Mouse (Mus musculus) midbrain, embryonic 16.5 days (tissue): ENCODE measurements at regions not wholly inside any gene's neighbourhood (a gene's known extent, or its start where the extent isn't known, plus 50 kb on each side); places are given as distances from the start of the nearest gene placed in this dataset.
A peak's percentile ranks its signal among the peaks of the same experiment; 100 is the strongest.

ENCODE experiments used
- ATAC-seq: fragments of 200-750 bp; cut with Nextera tagmentation; 2 replicates; pipeline ENCODE4 v1.8.0; 2017; ENCODE audit warnings: moderate TSS enrichment
- H3K27ac ChIP-seq: fragments of 300-500 bp; sonication (generic); 2 replicates; pipeline ENCODE4 v1.5.1; 2014; ENCODE audit warnings: mild to moderate bottlenecking, low read length, mixed read lengths
- H3K27me3 ChIP-seq: fragments of 300-500 bp; sonication (generic); 2 replicates; pipeline ENCODE4 v1.6.1; 2014; ENCODE audit warnings: low read depth, low read length, mixed read lengths; ENCODE audit not compliant: control insufficient read depth, insufficient read depth
- H3K36me3 ChIP-seq: fragments of 300-500 bp; sonication (generic); 2 replicates; pipeline ENCODE4 v1.6.1; 2014; ENCODE audit warnings: mild to moderate bottlenecking, low read length, moderate library complexity, mixed read lengths; ENCODE audit not compliant: control insufficient read depth, insufficient read depth
- H3K4me1 ChIP-seq: fragments of 300-500 bp; sonication (generic); 2 replicates; pipeline ENCODE4 v1.6.1; 2014; ENCODE audit warnings: mild to moderate bottlenecking, low read length, mixed read lengths; ENCODE audit not compliant: control insufficient read depth, insufficient read depth
- H3K4me2 ChIP-seq: fragments of 300-500 bp; sonication (generic); 2 replicates; pipeline ENCODE4 v1.6.1; 2014; ENCODE audit warnings: mild to moderate bottlenecking, low read length, mixed read lengths
- H3K4me3 ChIP-seq: fragments of 300-500 bp; sonication (generic); 2 replicates; pipeline ENCODE4 v1.5.1; 2014; ENCODE audit warnings: low read depth, mild to moderate bottlenecking, low read length, moderate library complexity, mixed read lengths
- H3K9ac ChIP-seq: fragments of 300-500 bp; sonication (generic); 2 replicates; pipeline ENCODE4 v1.6.1; 2014; ENCODE audit warnings: low read depth, low read length, mixed read lengths
- H3K9me3 ChIP-seq: fragments of 300-500 bp; sonication (generic); replicated peaks from 2 replicates; pipeline ENCODE4 v1.6.1; 2014; ENCODE audit warnings: mild to moderate bottlenecking, low read length, mixed read lengths; ENCODE audit not compliant: control insufficient read depth, poor library complexity, severe bottlenecking
- WGBS: fragments of 180-500 bp; shearing (Covaris S2); extraction: QIAGEN DNeasy Blood & Tissue Kit; methylation state at CpG from one replicate; pipeline ENCODE4 v1.1.7; 2014; 5-methylcytosine and 5-hydroxymethylcytosine counted together

DNA sequence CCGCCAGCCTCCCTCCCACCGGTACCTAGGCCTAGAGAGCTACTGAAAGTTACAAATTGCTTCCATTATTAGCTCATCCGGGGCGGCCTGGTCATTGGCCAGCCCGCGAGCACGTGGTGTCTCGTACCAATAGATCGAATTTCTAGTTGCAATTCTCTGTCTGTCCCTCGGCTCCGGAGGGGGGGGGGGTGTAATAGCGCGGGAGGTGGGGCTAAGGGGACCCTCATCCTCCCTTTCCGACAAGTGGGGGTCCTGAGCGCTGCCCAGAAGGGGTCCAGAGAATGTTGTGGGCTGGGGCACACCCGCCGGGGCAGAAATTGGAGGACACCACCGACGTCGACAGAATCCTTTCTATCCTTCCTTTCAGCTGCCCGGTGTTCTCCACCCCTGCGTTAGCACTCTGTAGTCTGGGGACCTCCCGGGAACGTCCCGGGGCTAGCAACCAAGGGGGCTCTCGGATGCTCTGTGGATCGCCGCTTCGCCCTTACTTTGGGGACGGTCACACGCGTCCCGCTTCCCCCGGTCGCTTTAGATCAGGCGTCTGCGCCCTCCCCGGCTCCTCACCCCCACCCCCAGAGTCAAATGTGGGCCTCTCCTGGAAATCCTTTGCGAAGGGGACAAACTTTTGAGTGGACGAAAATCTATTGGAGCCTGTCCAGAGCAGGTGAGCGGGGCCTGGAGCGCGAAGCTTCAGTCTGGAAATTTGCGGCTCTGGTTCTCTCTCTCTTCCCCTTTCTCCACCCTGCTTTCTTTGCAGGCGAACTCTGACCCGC, 64.6 kb downstream of the Smug1 start:
- Histone ChIP-seq H3K36me3 (no peaks in the 10 kb centered on the region), H3K4me3 (peak overlapping the region; percentile 49), H3K27ac (no peak overlapping the region), H3K27me3 (peaks cover 26% of the 10 kb centered on the region), H3K4me2 (peak overlapping the region; percentile 69), H3K4me1 (peaks cover 9% of the 10 kb centered on the region), H3K9ac (peak overlapping the region; percentile 35), H3K9me3 (no peaks in the 10 kb centered on the region)
- whole genome bisulfite sequencing = 2% methylated on average over 46 of the region's 46 CpGs
- ATAC-seq = no peak

DNA sequence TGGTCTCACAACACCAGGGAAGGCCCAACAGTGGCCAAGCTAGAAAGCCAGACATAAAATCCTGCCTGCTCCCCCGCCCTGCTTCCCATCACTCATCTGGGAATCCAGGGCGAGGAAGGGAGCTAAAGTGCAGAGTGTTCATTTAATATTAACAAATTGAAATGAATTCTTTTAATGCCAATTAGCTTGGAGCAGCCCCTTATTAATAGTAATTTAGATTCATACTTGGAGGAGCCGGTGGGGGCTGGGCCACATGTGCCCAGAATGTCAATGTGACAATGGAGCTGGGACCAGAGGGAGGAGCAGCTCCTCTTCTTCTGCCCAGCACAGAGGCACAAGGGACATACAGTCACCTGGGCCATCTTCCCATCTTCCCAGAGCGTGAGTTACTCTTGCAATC, 66.8 kb downstream of the Smug1 start:
- Histone ChIP-seq H3K4me2 (no peak overlapping the region), H3K4me3 (no peak overlapping the region), H3K9ac (no peak overlapping the region)

DNA sequence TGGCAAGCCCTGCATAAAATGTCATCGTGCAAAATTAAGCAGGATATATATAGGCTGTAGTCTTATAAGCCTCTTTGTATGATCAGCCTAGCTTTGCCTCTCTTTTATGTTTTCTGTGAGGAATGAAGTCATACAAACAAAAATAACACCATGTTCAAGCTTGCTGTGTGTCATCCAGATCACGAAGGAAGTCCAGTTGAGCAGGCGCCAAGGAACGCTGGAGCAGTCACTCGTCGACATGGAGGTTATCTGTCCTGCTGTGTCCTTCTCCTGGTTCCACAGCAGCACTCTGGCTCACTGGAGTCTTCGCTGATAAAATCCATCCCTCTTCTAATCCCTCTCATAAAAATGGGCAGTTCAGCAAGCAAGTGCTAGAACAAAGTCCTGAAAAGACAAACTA, 72.4 kb downstream of the Smug1 start:
- Histone ChIP-seq H3K9ac (no peak overlapping the region), H3K4me2 (no peak overlapping the region), H3K27me3 (peaks cover 37% of the 10 kb centered on the region), H3K4me3 (no peak overlapping the region), H3K36me3 (no peaks in the 10 kb centered on the region), H3K27ac (no peak overlapping the region), H3K4me1 (no peaks in the 10 kb centered on the region; the same call in 1 of the 2 replicates), H3K9me3 (no peaks in the 10 kb centered on the region)
- ATAC-seq = no peak
- 64% methylated on average over 7 of the region's 7 CpGs for WGBS

More for the DNA sequence above, 66.8 kb downstream of the Smug1 start:
- Histone ChIP-seq H3K36me3 (no peaks in the 10 kb centered on the region), H3K4me1 (peaks cover 6% of the 10 kb centered on the region), H3K9me3 (no peaks in the 10 kb centered on the region), H3K27me3 (peaks cover 34% of the 10 kb centered on the region), H3K27ac (no peak overlapping the region)
- ATAC-seq = no peak
- WGBS = 48% methylated on average over 4 of the region's 4 CpGs

DNA sequence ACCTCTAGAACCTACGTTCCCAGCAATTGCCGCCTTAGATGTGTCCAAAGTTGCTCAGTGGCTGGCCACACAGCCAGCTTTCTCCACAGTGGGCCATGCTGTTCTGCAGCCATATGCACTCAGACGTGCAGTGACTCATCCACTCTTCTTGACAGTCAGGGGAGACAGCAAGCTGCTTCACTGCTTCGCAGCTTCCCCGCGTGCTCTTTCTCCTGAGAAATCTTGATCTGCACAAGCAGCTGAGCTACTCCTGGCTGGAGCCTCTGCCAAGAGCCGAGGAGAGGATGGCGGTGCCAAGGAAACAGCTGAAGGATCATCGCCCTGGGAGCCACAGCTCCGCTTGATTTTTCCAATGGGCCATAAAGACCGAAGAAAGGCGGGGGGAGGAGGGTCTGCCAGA, 73.2 kb downstream of the Smug1 start:
- WGBS = 65% methylated on average over 12 of the region's 12 CpGs
- H3K27ac ChIP-seq = no peak overlapping the region
- H3K27me3 ChIP-seq = peaks cover 44% of the 10 kb centered on the region
- no peak overlapping the region for H3K4me3 ChIP-seq
- peak; percentile 39; the same call in 1 of the 2 replicates for ATAC-seq
- H3K9ac ChIP-seq = no peak overlapping the region
- no peaks in the 10 kb centered on the region; the same call in 1 of the 2 replicates for H3K4me1 ChIP-seq
- no peaks in the 10 kb centered on the region for H3K36me3 ChIP-seq
- no peaks in the 10 kb centered on the region for H3K9me3 ChIP-seq
- no peak overlapping the region for H3K4me2 ChIP-seq

DNA sequence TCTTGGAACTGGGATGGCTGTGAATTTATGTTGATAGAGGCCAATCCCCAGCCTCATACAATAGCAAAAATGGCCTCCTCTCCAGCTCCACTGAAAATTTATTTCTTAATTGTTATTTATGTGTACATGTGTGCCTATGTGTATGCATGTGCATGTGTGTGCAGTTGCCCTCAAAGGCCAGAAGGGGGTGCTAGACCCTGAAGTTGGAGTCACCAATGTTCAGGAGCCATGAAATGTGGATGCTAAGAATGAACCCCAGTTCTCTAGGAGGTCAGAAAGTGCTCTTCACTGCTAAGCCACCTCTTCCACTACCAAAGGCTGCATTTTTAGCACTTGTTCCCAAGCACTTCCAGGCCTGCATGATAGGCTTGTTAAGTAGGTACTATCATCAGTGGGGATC, 73.8 kb downstream of the Hoxc4 start:
- no peak for ATAC-seq
- Histone ChIP-seq H3K27me3 (peaks cover 47% of the 10 kb centered on the region), H3K4me2 (no peak overlapping the region)

DNA sequence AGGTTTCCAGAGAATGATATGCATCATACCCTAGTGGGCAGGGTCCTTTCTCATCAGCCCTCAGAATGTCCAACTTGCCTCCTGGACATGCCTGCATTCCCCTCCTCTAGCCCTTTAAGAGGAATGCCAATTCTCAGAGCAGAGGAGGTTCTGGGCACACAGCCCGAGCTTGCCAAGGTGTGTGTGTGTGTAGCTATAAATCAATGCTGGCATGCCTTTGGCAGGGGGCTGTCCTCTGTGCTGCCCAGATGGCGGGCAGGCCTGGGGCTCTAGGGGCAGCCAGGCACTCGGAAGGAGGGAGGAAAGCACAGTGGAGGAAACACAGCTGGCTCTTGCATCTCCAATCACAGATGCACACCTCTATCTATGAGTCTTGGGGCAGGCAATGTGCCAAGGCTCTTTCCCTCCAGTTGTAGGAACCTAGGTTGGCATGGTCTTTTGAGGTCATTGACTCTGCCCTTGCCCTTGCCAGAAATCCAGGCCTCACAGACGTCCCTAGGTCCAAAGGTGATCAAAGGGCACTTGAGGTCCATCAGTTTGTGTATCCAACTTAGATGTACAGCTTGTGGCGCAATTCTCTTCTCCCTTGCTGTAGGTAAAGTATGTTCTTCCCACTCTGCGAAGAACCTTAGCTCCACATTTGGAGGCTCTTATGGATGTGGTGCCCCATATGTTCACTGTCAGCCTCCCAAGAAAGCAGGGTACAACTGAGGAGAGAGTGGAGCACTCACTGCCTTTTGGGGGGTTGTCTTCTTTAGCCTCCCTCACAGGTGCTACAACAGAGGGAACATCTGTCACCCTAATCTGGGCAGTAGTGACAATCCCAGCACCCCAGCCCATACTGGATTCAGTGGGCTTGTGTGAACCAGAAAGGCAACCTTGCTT, 71.8 kb downstream of the Hoxc4 start:
- Histone ChIP-seq H3K9me3 (no peaks in the 10 kb centered on the region), H3K4me3 (no peak overlapping the region), H3K36me3 (no peaks in the 10 kb centered on the region), H3K27ac (no peak overlapping the region), H3K4me1 (peaks cover 16% of the 10 kb centered on the region), H3K9ac (no peak overlapping the region), H3K4me2 (no peak overlapping the region), H3K27me3 (peaks cover 57% of the 10 kb centered on the region)
- ATAC-seq = no peak
- 60% methylated on average over 6 of the region's 6 CpGs for WGBS

More for the DNA sequence above, 73.8 kb downstream of the Hoxc4 start:
- no peak overlapping the region for H3K27ac ChIP-seq
- H3K9ac ChIP-seq = no peak overlapping the region
- H3K4me3 ChIP-seq = no peak overlapping the region
- no peaks in the 10 kb centered on the region for H3K9me3 ChIP-seq
- H3K4me1 ChIP-seq = no peaks in the 10 kb centered on the region; the same call in 1 of the 2 replicates
- H3K36me3 ChIP-seq = no peaks in the 10 kb centered on the region

DNA sequence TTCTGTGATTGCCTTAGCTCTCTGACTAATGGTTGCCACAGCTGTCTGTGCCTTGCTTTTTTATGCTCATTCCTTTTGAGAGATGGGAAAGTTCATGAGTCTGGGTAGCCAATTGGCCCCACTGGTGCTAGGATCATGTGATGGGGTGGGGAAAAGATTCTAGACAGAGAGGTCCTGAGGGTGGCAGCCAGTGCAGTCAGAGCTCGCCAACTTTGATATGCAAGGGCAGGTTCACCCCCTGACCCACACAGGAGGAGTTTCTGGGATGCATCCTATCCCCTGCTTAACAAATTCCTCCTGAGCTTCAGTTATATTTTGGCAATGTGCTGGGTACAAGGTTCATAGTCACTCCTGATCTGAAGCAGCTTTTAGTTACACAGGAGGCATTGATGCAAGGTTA, 71.1 kb downstream of the Hoxc4 start:
- Histone ChIP-seq H3K27ac (no peak overlapping the region), H3K4me1 (peaks cover 16% of the 10 kb centered on the region), H3K9me3 (no peaks in the 10 kb centered on the region), H3K27me3 (peaks cover 60% of the 10 kb centered on the region), H3K9ac (no peak overlapping the region), H3K4me2 (no peak overlapping the region), H3K4me3 (no peak overlapping the region), H3K36me3 (no peaks in the 10 kb centered on the region)
- no peak for ATAC-seq
- 42% methylated on average over 1 of the region's 1 CpGs for WGBS

DNA sequence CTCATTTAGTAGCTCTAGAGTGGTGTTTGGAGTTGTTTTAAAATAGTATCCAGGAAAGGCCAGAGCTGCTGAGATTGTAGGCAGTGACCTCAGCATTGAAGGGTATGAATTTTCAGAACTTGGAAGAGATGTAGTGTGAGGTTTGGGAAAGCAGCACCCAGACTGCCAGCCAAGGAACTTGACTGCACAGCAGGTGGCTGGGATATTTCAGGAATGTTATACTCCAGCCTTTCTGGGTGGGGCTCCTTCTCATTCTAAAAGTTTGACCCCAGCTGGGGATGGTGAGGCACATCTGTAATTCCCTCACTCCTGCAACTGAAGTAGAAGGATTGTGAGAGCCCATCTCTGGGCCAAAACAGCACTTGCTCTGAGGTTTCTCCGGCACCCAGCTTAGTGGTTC, 70.7 kb downstream of the Hoxc4 start:
- H3K4me2 ChIP-seq = no peak overlapping the region
- WGBS = 88% methylated on average over 1 of the region's 1 CpGs
- no peak for ATAC-seq
- H3K36me3 ChIP-seq = no peaks in the 10 kb centered on the region
- peaks cover 16% of the 10 kb centered on the region for H3K4me1 ChIP-seq
- H3K27me3 ChIP-seq = peaks cover 63% of the 10 kb centered on the region
- no peak overlapping the region for H3K9ac ChIP-seq
- no peak overlapping the region for H3K4me3 ChIP-seq
- no peak overlapping the region for H3K27ac ChIP-seq
- H3K9me3 ChIP-seq = no peaks in the 10 kb centered on the region

DNA sequence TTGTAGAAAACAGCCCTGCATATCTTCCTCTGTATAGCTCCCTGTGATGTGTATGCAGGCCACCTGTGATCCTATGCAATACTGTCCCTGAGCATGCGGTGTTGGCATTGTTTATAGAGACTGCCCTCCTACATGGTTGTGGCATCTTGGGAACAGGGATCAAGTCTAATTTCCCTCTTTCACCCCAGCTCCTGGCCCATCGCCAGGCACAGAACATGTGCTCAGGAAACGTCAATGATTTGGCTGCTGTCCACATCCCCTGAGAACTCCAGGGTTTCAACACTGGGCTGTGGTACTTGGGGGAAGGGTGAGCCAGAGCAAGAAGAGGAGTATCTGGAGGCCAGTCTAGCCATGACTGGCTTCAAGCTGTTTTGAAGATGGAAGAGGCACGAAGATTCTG, 68.5 kb downstream of the Hoxc4 start:
- ATAC-seq = peak; percentile 56
- no peak overlapping the region for H3K9ac ChIP-seq
- WGBS = 15% methylated on average over 4 of the region's 4 CpGs
- H3K4me2 ChIP-seq = no peak overlapping the region
- H3K9me3 ChIP-seq = no peaks in the 10 kb centered on the region
- H3K4me1 ChIP-seq = peaks cover 16% of the 10 kb centered on the region
- H3K36me3 ChIP-seq = no peaks in the 10 kb centered on the region
- no peak overlapping the region for H3K27ac ChIP-seq
- H3K4me3 ChIP-seq = no peak overlapping the region
- peaks cover 75% of the 10 kb centered on the region for H3K27me3 ChIP-seq
